Mouse (Mus musculus) CD8-positive naive resting alpha-beta T cell, adult 2 months (primary cell): ENCODE data around the gene Sirt7.

Experiments used
- DNase-seq, 2 experiments: peaks; one replicate each; pipeline ENCODE4 v3.0.0; 2022; ENCODE audit warnings: low read depth in 2 of 2, low spot score in 2 of 2

Sirt7 gene

DNA sequence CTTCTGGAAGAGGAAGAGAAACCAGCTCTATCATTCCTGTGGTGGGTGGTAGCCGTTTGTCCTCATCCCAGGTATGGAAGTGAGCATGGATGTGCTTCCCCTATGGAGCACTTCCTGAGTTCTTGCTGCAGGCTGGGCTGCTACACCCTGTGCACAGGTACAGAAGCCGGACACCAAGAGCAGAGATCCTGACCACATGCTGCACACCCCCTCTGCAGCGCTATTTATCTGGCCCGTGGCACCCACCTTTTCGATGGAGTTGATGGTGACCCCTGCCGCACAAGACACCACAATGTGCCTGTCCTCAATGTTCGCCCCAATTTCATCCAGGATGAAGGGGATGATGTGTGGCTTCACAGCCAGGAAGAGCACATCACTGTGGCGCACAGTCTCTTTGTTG lies 16.8 kb upstream of the Sirt7 start:
- no peak for DNase-seq

DNA sequence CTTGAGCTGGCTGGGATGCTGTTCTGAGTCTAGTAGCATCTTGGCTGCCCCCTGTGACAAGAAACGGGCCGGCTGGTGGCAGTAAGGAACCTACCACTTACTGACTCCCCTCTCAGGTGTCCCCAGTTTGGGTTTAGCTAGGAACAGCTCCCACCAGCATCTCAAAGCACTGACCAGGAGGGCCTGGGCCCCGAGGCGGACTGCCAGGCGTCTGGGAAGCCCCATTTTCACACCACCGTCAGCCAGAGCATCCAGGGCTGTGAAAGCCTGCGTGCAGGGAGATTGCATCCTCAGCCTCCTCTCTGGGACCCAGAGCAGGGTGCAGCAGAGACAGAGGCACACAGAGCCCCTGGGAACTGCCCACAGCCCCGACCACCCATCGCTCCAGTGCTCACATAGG lies 16.2 kb upstream of the Sirt7 start:
- no peak for DNase-seq

DNA sequence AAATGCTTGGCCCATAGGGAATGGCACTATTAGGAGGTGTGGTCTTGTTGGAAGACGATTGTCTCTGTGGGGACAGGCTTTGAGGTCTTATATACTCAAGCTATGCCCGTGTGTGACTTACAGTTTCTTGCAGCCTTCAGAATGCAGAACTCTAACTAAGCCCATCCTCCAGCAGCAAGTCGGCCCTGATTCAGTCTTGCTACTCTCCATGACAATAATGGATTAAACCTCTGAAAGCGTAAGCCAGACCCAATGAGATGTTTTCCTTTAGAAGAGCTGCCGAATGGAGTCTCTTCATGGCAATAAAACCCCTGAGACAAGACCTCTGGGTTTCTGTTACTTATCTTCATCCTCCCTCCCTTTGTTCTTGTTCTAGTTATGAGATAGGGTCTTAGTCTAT lies 9.8 kb upstream of the Sirt7 start:
- DNase-seq, result no peak

DNA sequence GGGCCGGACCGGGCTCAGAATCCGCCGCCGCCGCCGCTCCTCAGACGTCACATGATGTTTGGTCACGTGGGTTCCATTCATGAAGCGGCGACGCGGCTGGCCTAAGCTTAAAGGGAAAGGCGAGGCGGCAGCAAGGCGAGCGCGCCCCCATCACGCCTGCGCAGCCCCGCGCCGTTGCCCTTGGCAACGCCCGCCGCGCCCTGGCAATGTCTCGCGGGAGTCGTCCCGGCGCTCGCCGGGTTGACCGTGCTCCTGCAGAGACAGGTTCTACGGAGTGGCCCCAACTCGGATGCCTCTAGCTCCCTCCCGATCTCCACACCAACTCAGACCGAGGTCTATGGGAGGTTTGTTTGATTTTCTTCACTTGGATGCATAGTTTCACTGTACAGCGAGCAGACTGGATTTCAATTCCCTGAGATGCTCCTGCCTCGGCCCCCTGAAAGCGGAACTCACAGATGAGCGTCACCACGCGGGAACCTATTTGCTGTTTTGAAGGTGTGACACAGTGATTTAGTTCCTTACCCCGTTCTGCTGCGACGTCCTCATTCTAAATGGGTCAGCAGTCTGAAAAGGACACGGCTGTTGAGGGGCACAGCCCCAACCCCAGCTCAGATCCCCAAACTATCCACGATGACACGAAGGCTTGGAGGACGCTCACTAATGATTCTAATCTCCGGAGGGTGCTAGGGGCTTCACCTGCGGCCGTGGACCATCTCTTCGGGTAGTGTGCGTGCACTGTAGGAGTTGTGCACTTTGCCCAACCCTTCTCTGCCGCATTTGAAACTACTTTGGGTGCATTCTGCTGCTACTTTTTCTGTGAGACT lies 8.7 kb upstream of the Sirt7 start, which contains the start of gene Mafg:
TSS of gene Mafg (minus strand) at position 81 of the 824 bp plus-strand sequence.
- DNase-seq, result peak; percentile 76 to 78

DNA sequence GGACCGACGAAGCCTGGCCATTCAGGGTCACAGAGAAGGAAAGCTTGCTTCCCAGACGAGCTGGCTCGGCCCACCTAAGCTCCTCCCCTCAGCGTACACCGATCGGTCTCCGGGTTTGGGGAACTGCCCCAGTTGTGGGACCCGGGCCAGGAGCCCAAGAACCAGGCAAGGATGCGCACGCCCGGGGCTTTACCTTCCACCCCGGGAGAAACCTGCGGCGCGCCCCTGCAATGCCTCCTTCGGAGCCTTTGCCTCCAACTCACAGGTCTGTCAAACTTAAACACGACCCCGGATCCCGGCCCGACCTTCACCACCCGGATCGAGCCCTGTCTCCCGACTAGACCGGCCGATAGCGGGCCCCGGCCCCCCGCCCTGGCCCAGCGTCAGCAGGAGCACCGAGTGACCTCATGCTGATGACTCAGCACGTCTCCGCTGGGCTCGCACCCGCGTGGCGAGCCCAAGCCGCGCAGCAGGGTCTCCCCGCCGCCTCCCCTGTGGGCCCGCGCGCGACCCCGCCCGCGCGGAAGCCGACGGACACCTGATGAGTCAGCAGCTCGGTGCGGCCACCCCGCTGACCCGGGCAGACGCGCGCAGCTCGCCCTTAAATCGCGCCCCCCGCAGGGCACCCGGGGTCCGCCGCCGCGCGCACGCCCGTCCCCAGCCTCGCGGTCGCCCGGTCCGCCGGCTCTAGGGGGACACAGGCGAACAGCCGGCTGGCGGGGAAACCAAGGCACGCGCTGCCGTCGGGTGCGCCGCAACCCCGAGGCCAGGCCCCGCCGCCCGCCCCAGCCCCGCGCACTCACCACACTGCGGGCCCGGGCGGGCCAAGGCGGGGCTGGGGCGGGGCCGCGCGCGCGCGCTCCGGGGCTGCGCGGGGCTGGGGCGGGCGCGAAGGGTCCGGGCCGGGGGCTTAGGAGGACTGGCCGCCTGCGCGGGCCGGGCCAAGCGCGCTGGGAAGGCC lies 7.8 kb upstream of the Sirt7 start:
- DNase-seq, result no peak

DNA sequence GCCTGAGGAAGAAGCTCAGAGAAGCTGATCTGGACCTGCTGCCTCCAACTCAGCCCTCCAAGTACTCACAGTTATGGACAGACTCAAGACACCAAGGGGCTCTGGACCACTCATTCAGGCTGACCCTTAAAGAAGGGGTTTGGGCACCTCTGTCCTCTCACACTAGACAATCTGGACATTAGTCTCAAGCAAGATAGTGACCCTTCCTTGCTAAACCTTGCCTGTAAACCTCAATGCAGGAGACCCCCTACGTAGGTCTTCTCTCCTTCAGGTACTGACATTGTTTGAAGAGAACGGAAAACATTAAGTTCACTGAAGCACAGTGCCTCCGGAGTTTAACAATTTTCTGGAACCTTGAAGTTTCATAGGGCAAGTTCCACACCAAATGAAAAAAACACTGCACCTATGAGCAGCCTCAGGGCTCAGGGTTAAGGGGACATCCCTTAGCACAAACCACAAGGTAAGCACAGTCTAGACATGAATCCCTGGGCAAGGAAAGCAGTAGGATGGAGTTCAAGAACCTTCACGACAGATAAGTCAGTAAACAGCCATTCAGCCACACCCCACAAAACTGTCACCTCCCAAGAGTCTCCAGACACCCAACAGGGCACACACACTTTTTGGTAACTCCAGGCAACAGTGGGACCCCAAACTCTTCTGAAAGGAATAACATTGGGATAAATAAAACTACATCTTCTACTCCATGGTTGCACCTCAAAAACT lies 6.8 kb upstream of the Sirt7 start:
- DNase-seq, result no peak

DNA sequence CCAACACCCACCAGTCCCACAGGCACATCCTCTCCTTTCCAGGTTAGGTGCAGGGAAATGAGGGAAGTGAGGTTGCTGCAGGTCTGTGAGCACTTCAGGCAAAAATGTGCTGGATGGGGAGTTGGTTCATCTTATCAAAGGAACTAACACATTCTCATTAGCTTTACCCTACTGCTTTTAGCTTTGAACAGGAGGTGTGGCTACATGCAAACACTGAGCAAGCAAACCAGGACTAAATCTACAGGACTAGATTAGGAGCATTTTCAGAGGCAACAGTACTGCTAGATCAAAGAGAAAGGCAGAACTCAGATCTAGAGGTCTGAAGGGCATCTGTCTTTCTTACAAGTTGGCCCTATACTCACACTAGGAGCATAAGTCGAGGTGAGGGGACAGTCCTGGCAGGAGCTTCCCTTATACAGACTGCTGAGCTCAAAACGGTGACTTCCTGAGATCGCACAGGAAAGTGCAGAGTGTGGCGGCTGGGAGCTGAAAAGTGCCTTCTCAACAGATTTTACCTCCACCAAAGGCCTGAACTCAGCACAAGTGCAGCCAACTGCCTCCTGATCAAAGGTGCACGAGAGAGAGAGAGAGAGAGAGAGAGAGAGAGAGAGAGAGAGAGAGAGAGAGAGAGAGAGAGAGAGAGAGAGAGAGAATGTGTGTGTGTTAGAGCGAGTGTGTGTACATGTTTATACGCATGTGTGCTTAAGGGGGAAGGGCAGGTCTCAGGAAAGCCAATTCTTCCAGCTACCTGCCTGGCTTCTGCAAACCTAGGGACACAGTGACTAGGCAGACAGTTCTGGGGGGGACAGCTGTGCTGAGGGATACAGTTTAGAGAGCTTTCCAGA lies 6.1 kb upstream of the Sirt7 start:
- no peak for DNase-seq

DNA sequence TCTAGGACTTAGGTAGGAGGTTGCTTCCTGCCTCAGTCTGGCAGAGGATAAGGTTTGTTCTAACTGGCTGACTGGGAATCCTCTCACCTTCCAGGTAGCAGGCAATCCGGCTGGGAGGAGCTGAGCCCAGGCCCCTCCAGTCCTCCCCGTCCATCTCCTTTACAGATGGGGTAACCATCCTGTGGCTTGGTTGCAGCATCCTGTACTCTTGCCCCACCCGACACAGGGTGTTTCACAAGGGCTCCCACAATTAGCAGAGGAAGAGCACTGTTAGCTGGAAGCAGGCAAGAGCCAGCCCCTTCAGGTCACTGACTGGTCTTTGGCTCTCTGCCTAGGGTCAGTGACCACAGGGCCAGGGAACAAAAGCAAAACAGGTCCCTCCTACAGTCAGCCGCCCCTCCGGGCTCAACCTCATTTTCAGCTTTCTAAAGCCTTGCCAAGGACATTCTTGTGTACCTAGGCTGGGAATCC lies 5.4 kb upstream of the Sirt7 start:
- DNase-seq, result no peak

DNA sequence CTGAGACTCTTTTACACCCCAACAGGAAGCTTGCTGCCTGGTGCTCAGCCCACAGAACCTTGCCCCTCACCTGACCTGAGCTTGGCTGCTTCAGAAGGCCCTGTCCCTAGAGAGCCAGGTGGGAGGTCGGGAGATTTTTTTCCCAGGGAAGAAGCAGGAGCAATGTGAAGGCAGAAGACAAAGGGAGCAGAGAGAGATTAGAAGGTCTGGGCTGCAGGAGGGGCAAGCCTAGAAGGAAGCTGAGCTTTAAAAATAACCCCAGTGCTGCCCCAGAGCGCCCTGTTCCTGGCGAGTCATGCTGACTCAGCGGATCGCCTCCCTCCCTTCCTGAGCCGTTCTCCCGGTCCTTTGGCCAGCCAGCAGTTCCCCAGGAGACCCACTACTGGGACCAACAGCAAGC lies 4.9 kb upstream of the Sirt7 start:
- DNase-seq, result no peak

DNA sequence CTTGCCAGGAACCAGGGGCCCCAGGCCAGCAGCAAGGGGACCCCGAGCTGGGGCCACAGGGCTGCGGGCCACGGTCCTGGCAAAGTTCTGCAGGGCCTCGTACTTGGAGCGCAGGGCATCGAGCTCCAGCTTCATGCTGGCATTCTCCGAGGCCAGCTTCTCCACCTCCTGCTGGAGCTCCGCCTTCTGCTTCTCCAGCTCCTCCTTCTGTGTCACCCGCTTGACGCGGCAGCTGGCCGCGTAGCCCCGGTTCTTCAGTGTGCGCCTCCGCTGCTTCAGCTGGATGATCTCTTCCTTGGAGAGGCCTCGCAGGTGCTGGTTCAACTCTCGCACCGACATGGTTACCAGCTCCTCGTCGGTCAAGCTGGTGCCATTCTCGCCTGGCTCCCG lies 4.3 kb upstream of the Sirt7 start:
- peak in 1 of 2 experiments; percentile 42 for DNase-seq

DNA sequence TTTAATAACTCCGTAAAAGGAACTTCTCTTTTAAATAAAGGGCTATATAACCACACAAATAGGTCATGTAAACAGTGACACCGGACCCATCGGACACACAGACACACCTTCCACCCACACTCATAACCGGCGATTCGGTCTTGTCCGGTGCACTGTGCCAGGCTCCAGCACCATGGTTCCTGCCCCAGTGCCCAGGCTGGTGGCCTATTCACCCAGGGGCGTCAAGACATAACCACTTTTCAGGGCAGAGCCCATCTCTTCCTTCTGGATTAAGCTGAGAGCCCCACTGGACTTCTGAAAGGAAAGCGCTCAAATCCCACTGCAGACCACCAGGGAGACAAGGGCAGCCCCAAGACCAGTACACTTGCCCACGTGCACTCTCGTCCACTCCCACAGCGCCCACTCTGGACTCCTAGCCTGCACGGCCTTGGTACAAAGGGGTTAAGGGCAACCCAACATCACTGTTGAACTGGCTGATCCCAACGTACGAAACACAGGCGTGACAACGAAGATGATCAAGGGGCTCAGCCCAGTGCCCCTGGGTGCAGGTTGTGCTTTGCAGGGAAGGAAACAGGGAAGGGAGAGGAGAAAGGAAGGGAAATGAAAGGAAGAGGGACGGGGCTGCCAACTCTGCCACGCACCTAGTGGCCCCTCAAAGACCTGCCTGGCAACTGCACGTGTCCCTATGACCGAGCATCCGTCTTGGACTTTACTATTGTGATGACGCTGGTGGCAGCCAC lies 3.7 kb upstream of the Sirt7 start:
- DNase-seq, result no peak

DNA sequence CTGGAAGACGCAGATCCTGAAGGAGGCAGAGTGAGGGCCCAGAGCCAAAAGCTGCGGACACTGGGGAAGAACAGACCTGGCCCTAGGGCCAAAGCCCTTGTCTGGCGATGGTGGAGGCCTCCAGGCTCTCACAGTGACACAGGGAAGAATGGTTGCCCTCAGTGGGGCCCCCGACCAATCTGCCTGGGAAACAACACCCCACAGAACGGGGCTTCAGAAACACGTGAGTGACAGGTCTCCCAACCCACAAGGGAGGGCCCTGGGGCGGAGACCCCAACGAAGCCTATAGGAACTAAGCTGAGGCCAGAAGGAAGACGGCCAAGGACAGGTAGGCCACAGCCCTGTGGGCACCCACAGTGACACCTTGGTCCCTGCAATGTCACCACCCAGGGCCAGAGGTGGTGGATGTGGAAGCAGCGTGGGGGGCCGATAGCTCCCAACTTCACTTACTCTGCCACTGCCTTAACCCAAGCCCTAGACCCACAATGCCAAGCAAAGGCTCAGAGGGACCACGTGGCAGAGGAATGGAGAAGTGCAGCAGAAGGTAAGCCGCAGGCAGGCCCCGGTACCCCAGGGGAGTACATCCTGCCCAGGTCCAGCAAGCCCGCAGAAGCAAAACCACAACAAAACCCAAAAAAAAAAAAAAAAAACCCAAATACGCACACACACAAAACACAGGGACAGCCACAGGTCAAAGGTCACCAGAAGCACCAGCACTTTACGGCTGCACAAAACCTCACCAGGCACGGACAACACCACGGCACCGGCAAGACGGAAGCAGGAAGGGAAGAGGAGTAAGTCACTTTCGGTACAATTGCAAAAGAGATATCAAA lies 2.6 kb upstream of the Sirt7 start:
- DNase-seq, result peak; percentile 56 to 60

DNA sequence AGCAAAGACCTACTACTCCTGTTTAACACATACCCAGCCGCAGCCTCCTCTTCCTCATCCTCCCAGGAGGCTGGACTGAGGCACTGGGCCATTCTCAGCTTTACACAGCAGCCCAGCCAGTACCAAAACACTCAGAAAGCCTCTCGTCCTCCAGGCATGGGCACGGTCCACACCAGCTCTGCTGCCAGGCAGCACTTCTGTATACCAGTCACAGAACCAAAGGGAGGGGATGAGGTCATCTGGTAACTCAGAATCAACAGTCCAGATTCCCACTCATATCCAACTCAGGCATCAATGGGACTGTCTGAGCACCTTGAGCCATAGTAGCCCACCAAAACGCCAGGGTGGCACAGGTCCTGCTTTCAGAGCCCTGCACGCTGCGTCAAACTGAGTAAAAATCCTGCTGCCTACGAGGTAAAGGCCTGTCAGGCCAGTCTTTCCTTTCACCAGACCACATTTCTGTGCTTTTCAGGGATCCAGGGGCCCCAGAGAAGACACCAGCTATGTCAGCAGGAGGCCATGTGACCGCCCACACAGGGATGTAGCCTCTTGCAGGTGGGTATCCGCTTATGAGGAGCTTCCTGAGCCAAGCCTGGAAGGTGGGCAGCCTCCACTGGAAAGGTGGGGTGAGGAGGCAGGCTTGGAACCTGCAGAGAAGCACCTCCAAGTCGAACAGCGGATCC lies 1.9 kb upstream of the Sirt7 start:
- no peak for DNase-seq

DNA sequence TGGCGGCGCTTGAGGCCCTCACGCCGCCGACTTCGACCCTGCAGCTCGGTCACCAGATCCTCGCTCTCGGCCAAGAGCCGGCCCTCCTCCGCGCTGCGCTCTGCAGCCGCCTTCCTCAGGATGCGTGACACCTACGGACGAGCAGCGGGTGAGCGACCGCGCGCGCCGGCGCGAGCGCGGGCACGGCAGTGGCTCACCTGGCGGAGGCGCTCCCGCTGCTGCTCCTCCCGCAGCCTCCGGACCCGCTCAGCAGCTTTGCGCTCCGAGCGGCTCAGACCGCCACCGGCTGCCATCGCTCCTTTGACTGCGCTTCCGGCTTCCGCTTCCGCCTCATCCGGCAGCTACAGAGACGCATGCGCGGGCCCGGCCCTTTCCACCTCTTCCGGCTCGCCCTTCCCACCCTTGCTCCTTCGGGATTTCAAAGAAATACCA lies 344 bp downstream of the Sirt7 start:
- DNase-seq, result peak; percentile 73 to 75

DNA sequence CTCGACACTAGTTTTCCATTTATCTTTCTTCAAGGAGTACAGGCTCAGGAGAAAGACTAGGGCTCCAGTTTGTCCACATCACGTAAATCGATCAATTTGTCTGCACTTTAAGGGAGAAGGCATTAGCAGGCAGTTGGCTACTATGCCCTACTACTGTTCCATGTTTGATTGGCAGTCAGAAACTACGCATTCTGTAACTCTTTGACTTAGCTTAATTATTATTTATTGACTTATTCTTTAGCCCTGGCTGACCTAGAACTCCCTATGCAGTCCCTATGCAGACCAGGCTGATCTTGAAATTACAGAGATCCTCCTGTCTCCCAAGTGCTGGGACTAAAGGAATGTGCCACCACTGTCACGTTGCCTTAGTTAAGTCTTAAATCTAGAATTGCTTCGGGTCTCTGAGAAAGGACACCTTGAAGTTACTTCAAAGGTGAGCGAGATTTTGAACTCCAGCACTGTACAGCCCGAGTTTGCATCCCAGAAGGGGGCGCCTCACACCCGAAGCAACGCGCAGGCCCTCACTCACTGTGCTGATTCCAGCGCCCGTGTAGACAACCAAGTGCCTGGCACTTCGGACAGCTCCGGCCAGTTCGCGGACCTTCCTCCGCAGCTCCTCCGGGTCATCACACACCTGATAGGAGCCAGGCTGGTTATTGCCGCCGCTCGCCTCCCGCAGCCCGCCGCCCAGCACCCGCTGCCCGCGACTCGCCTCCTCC lies 920 bp downstream of the Sirt7 start:
- peak; percentile 69 to 77 for DNase-seq

DNA sequence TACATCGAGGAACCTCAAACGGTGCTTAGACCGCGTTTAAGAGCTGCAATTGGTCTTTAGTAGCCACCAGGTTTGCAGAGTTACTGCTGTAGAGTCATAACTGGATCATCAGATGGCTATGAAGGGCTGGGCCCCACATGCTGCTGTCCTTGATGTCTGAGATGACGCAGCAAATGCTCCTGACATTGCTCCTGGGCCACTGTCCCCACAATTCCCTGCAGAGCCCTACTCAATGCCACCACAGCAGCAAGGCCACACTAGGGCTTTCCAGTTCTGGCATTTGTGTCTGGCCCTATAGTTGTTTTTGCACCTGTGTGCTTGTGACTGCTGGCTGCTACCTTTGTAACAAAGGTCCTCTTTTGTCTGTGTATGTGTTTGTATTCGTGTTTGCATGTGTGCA lies 2.2 kb downstream of the Sirt7 start:
- DNase-seq, result no peak

DNA sequence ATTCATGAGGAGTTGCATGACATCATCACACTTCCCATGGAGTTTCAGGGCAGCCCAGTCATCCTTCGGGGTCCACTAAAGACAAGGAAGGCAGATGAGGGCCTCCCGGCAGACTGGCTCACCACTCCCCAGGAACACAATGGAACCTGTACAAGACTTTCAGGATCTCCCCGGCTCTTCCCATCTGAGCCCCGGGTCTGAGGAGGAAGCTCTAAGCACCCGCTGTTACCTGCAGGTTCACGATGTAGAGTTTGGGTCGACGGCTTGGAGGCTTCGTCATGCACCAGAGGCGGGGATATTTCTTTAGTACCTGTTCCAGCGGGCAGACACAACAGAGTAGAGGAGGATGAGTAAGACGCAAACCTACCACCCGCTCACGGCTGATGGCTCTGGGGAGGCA lies 4.8 kb downstream of the Sirt7 start:
- no peak for DNase-seq
